Mouse (Mus musculus): ENCODE results near the gene G0s2. TPM values are rescaled to one million over a fixed set of nuclear protein-coding genes. Genes with fewer than 3 reads are reported as not detected.
"Not testable (repeated sequence)": the region's sequence is repeated elsewhere in the genome, so short reads cannot be mapped to it uniquely, and the experiment has no call there.

Gene G0s2
- total RNA-seq, 2 experiments from 2014 or later = 10.7 to 19.6 TPM

GRCm38 (mm10) chr1:193289914-193290313 lies 16.9 kb upstream of the G0s2 start:
- no peak for DNase-seq (ENCODE audit: low spot score)

GRCm38 (mm10) chr1:193289076-193289475 lies 16.1 kb upstream of the G0s2 start:
- DNase-seq (ENCODE audit: low spot score) = no peak

GRCm38 (mm10) chr1:193287578-193287977 lies 14.6 kb upstream of the G0s2 start:
- DNase-seq (ENCODE audit: low spot score) = no peak

GRCm38 (mm10) chr1:193285766-193286325 lies 12.8 kb upstream of the G0s2 start:
- not testable (repeated sequence) for DNase-seq (ENCODE audit: low spot score)

- no peak for DNase-seq (ENCODE audit: low spot score)
Measured at GRCm38 (mm10) chr1:193284228-193284779, 11.3 kb upstream of the G0s2 start.

GRCm38 (mm10) chr1:193281344-193281743 lies 8.3 kb upstream of the G0s2 start:
- no peak for DNase-seq (ENCODE audit: low spot score)

- no peak for DNase-seq (ENCODE audit: low spot score)
Measured at GRCm38 (mm10) chr1:193279492-193279891, 6.5 kb upstream of the G0s2 start.

- peak; percentile 88 for DNase-seq (ENCODE audit: low spot score)
Measured at GRCm38 (mm10) chr1:193278414-193279045, 5.5 kb upstream of the G0s2 start.

- DNase-seq (ENCODE audit: low spot score) = no peak
Measured at GRCm38 (mm10) chr1:193274407-193275071, 1.5 kb upstream of the G0s2 start.

- no peak for DNase-seq (ENCODE audit: low spot score)
Measured at GRCm38 (mm10) chr1:193272137-193272915, 691 bp downstream of the G0s2 start.

GRCm38 (mm10) chr1:193270965-193271763 lies 1.9 kb downstream of the G0s2 start:
- DNase-seq (ENCODE audit: low spot score) = peak; percentile 31

- DNase-seq (ENCODE audit: low spot score) = no peak
Measured at GRCm38 (mm10) chr1:193265734-193266133, 7.3 kb downstream of the G0s2 start.

- no peak for DNase-seq (ENCODE audit: low spot score)
Measured at GRCm38 (mm10) chr1:193263955-193264598, 8.9 kb downstream of the G0s2 start, which contains the start of gene Hsd11b1. TSS of gene Hsd11b1 (minus strand) at chr1:193264075.

- DNase-seq (ENCODE audit: low spot score) = no peak
Measured at GRCm38 (mm10) chr1:193263026-193263907, 9.8 kb downstream of the G0s2 start.

- DNase-seq (ENCODE audit: low spot score) = peak; percentile 43
Measured at GRCm38 (mm10) chr1:193261897-193262548, 11.0 kb downstream of the G0s2 start.

- no peak for DNase-seq (ENCODE audit: low spot score)
Measured at GRCm38 (mm10) chr1:193259559-193259958, 13.5 kb downstream of the G0s2 start.

- no peak for DNase-seq (ENCODE audit: low spot score)
Measured at GRCm38 (mm10) chr1:193256621-193257098, 16.4 kb downstream of the G0s2 start.

GRCm38 (mm10) chr1:193256289-193256577 lies 16.8 kb downstream of the G0s2 start:
- no peak for DNase-seq (ENCODE audit: low spot score)

All from gastrocnemius, adult 18-20 months (tissue).